Mouse (Mus musculus): ENCODE measurements around the gene Gm37240.

Gm37240 gene

DNA sequence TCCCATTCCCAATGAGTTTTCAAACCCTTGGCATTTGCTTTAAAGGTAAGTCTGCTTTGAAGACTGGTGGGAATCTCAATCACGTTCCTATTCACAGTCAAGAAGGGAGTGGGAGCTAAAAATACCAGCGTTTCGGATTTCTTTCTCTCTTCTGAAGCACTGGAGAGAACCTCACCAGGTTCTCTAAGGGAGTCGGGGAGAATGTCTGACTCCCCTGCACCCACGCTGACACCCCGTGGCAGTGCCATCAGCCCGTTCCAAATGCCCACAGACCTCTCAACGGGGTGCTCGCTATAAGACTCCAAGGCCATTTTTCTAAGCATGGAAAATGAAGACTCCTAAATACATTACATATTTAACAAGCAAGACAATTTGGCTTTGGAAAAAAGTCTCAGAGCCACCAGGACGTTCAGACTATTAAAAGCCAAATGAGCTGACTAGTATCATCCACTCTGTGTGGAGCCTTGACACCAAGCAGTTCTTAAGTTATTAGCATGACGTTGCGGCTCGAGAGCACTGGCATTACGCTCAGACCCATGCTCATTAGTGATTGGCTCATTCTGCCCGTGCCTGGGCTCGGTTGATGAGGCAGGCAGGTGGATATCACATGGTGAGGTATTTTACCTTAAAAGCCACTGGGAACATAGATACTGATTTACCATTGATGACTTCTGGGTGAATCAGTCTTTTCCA is 508.5 kb downstream of the Gm37240 start:
- DNase-seq, result no peak

- DNase-seq, result peak; percentile 13
These were observed 509.2 kb downstream of the Gm37240 start for GRCm38 (mm10) chr3:85377946-85378702.

GRCm38 (mm10) chr3:85377505-85377904 is 509.8 kb downstream of the Gm37240 start:
- DNase-seq, result no peak

DNA sequence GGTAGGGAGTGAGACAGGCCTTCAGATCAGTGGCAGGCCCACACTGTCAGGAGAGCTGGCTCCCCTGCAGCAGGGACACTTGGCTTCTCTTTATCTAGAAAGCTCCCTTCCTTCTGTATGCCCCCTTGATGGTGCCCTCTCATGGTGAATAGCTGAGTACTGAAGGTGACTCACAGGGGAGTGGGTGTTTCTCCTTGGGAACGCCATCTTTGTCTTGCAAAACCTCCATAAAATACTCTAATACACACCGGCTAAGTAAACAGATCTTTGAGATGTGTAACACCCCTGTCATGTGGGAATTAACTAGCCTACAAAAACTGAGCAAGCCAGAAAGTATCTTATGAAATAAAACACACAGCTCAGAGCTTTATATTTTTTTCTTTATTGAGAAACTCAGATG is 510.8 kb downstream of the Gm37240 start:
- no peak for DNase-seq

- peak; percentile 2 for DNase-seq
These were observed 514.3 kb downstream of the Gm37240 start for GRCm38 (mm10) chr3:85373039-85373438.

DNA sequence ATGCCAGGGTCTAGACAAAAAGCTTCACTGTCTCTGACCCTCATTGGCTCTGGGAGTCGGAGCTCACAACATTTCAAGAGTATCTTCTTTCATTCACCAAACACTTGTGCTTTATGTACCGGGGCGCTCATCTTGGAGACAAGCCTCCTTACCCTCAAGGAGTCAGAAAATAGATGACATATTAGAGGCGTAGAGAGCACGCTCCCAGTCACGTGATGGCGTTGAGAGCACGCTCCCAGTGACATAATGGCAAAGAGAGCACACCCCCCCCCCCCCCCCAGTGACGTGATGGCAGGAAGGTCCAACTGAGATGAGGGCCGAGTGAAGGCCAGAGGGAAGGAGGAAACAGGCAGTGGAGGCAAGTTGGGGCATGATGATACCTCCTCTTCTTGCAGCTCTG is 517.5 kb downstream of the Gm37240 start:
- no peak for DNase-seq

GRCm38 (mm10) chr3:85369157-85369556 is 518.2 kb downstream of the Gm37240 start:
- no peak for DNase-seq

DNA sequence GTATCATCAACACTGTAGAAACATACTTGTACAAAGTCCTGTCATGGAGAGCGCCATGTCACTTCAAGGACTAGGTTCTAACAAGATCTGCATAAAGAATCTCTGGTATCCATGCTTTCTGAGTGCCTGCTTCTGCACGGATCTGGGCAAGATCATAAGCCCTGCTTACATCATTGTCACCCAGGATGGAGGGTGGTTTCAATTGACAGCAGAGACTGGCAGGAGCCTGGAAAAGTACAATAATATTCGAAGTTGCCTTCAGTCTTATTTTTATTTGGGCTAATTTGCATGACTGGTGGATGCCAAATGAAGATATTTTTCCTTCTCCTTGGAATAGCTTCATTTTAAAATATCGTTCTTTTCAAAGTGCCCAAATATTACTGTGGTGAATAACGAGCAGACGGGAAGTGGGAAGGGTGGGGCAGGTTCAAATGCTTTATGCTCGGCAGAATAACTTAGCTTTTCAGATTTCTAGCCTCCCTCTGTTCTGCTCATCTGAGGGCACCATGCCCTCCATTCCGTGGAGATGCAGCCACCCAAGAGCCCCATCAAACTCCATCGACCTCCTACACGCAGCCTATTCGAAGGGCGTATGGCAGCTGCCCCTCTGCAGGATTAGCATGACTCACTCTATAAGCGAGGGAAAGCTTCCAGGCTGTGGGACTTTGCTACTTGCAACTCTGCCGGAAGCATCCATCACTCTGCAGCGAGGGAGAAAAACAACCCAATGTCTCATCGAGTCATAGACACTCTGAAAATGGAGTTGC is 518.8 kb downstream of the Gm37240 start:
- no peak for DNase-seq

DNA sequence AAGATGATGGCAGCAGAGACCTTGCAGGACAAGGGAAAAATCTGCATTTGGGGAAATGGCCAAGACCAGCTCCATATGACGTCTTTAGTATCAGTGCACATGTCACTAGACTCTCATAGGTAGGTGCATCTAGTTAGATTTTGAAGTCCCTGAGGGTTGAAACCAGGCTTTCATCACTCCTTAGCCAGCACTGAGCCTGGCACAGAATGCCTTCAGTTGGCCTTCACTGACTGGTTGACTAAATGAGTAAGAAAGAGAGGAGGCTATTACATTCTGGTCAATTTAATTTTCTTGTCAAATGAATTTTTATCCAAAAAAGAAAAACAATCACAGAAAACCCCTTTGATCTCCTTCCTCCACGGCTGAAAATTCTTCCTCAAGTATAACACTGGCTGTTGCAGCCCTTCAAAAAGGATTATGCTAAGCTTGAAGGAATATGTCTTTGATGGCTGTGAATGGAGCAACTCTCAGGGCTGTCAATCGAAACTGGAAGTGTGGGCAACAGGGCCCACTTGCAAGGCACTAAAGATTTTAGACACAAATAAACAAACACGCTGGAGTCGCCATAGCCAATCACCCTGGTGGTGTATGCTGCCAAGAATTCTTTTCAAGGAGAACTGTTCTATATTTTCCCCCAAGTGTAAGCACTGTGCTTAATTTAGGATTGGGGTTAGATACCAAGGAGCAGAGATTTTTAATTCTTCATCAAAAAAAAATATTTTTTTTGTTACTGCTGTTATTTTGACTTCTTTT is 522.6 kb downstream of the Gm37240 start:
- no peak for DNase-seq

DNA sequence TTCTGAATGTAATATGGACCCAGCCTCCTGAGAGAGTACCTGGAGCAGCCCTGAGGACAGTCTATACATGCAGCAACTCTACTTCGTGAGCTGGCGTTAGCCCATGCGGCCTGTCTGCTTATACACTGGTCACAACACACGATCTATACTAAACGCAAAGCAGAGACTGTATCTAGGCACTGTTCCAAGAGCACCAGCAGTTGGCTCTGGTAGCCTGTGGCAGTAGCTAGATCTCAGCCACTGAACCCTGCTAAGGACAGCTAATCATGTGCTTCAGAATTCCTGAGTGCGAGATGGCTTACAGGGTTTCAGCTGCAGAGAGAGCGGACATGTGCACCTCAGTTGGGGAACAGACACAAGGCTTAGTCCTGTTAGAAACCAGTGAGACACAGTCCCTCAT is 524.4 kb downstream of the Gm37240 start:
- DNase-seq, result no peak

- no peak for DNase-seq
These were observed 530.9 kb downstream of the Gm37240 start for GRCm38 (mm10) chr3:85356373-85356772.

GRCm38 (mm10) chr3:85348021-85348420 is 539.3 kb downstream of the Gm37240 start:
- no peak for DNase-seq

DNA sequence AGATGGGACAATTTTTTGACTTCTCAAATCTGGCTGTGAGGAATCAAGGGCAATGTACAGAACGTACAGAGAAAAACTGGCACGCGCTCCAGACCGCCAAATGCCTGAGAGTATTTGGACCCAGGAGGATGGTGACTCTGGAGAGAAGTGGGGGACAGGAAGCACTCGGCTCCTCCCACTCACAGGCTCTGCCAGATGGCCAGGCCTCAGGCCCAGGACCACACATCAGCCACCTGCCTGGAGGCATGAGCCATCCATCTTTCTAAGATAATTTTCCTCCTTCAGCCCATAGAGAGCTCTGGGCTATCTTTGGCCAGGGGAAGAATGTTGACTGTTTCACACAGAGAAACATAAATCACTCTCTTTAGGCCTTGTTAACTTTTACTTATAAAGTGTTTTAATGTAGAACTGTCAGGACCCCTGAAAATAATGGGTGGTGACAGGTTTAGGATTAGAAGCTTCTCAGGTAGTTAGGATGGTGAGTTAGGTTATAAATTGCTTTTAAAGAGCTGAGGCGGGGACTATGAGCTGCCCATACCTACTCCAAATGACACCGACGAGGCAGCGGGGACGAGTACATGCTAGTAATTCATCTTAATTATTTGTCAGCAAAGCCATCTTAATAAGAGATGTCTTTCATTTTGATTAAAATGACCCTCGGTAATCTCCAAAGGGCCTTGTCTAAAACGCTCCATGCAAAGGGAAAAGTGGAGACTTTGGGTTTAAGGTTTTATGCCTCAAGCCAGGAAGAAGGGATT is 546.0 kb downstream of the Gm37240 start:
- DNase-seq, result no peak

- DNase-seq, result no peak
These were observed 546.8 kb downstream of the Gm37240 start for GRCm38 (mm10) chr3:85340491-85340890.

- DNase-seq, result no peak
These were observed 547.4 kb downstream of the Gm37240 start for GRCm38 (mm10) chr3:85339926-85340325.

GRCm38 (mm10) chr3:85339269-85339820 is 548.0 kb downstream of the Gm37240 start:
- DNase-seq, result no peak

DNA sequence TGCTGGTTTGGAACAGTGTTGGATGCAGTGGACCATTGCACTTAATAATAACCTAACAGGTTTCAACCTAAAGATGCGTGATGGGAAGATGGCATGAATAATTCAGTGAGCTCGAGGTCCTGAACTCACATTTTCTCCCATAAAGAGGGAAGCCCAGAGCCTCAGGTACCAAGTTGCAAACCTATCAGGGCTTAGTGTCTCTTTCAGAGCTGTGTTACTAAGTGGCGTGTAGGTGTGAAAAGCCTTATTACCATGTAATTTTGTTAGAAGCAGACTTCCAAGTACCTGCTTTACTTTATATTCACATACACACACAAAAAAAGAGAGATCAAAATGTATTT is 548.6 kb downstream of the Gm37240 start:
- no peak for DNase-seq

DNA sequence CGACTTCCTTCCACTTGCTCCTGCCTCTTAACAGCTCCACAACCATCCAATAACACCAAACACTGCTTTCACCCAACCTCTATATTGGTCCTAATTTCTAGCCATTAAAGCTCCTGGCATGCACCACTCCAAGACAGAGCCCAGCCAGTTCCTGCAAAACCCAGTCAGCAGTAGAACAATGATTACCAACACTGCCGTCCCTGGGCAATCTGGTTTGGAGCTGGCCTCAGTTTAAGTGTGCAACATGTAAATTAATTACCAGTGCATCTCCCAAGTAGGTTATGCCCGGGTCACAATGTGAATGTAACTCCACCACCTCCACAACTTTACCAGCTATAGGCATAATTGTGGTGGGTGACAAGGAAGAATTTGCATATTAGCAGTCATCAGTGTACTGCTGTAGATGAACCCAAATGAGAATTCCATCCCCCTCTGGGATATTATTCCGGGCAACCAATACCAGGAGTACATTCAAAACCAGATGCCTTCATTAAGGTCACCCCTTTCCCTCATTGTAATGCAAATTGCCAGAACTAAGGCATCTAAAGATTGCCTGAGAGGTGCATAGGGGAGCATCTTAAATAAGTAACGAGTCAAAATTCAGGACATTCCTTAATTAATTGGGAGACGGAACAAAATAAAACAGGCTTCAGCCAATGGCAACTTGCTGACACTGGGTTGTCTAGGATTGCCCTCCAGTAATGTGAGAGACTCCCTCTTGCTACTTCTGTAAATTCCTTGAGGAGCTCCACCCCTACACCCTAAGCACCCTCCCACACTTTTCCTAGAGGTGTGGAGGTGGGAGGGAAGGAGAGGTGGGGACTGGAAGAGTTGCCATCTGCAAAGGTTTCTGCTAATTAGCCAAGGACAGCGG is 549.2 kb downstream of the Gm37240 start:
- peak; percentile 41 for DNase-seq

GRCm38 (mm10) chr3:85335517-85335916 is 551.8 kb downstream of the Gm37240 start:
- DNase-seq, result no peak

GRCm38 (mm10) chr3:85332276-85332675 is 555.0 kb downstream of the Gm37240 start:
- no peak for DNase-seq

- DNase-seq, result no peak
These were observed 569.1 kb downstream of the Gm37240 start for GRCm38 (mm10) chr3:85318256-85318655.
